Mouse (Mus musculus) kidney, postnatal 0 days (tissue): ENCODE measurements around the gene Mrgbp. TPM values are rescaled to one million over a fixed set of nuclear protein-coding genes. Genes with fewer than 3 reads are reported as not detected.

Source experiments
- ATAC-seq: fragments of 200-750 bp; cut with Nextera tagmentation; replicated peaks from 2 replicates; pipeline ENCODE4 v1.8.0; 2017; ENCODE audit warnings: low read depth, moderate number of reproducible peaks, moderate TSS enrichment, moderate library complexity; ENCODE audit not compliant: low FRiP score
- DNase-seq: peaks from one replicate; pipeline ENCODE4 v3.0.0-alpha.2; 2016; ENCODE audit warnings: low spot score
- H3K27ac ChIP-seq: fragments of 300-500 bp; sonication (generic); 2 replicates; pipeline ENCODE4 v1.5.1; 2014; ENCODE audit warnings: mild to moderate bottlenecking
- H3K27me3 ChIP-seq: fragments of 300-500 bp; sonication (generic); 2 replicates; pipeline ENCODE4 v1.6.1; 2014; ENCODE audit warnings: low read length, mixed read lengths; ENCODE audit not compliant: insufficient read depth
- H3K36me3 ChIP-seq: fragments of 300-500 bp; sonication (generic); 2 replicates; pipeline ENCODE4 v1.6.1; 2014; ENCODE audit warnings: low read length, mixed read lengths; ENCODE audit not compliant: insufficient read depth
- H3K4me1 ChIP-seq: fragments of 300-500 bp; sonication (generic); replicated peaks from 2 replicates; pipeline ENCODE4 v1.6.1; 2014; ENCODE audit warnings: antibody characterized with exemption, low read length, mixed read lengths; ENCODE audit not compliant: insufficient read depth
- H3K4me2 ChIP-seq: fragments of 300-500 bp; sonication (generic); 2 replicates; pipeline ENCODE4 v1.6.1; 2014; ENCODE audit warnings: mild to moderate bottlenecking, low read length, moderate library complexity, mixed read lengths
- H3K4me3 ChIP-seq: fragments of 300-500 bp; sonication (generic); replicated peaks from 2 replicates; pipeline ENCODE4 v1.5.1; 2014; ENCODE audit warnings: low read depth, low read length
- H3K9ac ChIP-seq: fragments of 300-500 bp; sonication (generic); 2 replicates; pipeline ENCODE4 v1.6.1; 2014; ENCODE audit warnings: low read depth, low read length
- H3K9me3 ChIP-seq: fragments of 300-500 bp; sonication (generic); replicated peaks from 2 replicates; pipeline ENCODE4 v1.6.1; 2016; ENCODE audit warnings: low read length, inconsistent platforms, mixed read lengths
- CTCF ChIP-seq: IDR thresholded peaks from 2 replicates; pipeline ENCODE4 v1.5.1; 2016; ENCODE audit warnings: antibody characterized with exemption, low read depth, mild to moderate bottlenecking, moderate library complexity
- WGBS: fragments of 180-500 bp; shearing (Covaris S2); extraction: QIAGEN DNeasy Blood & Tissue Kit; methylation state at CpG from one replicate; pipeline ENCODE4 v1.1.7; 2014; 5-methylcytosine and 5-hydroxymethylcytosine counted together
- polyA plus RNA-seq: library from polyadenylated mRNA; unstranded; fragments of >200 nt; fragmentation: Nextera tagmentation; extraction: Ambion mirVana; gene quantifications from 2 replicates; pipeline ENCODE4 v1.2.1, GENCODE M21; 2015

Gene Mrgbp
- polyA plus RNA-seq, 1 experiment from 2014 or later, result 34.1 TPM

DNA sequence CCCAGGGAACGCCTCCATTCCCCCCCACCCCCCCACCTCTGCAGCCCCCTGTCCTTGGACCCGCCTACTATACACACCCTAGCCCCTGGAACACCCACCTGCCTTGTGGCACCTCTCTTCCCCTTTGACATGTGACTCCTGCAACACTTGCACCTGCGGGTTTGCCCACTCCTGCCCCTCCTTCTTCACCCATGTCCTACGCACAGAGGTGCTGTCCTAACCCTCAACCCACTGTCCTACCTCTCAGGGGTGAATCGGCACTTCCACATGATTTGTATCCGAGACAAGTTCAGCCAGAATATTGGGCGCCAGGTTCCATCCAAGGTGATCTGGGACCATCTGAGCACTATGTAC is 2.0 kb downstream of the Mrgbp start:
- 0 out of 2 replicates have a peak, but pooled peaks cover 9% of the 10 kb centered on the region for H3K4me1 ChIP-seq
- H3K9ac ChIP-seq, result peak overlapping the region; percentile 93
- no peaks in the 10 kb centered on the region for H3K9me3 ChIP-seq
- H3K4me2 ChIP-seq, result peak overlapping the region; percentile 97
- no peak for TF ChIP-seq CTCF
- H3K27me3 ChIP-seq, result no peaks in the 10 kb centered on the region
- WGBS, result 14% methylated on average over 7 of the region's 7 CpGs
- 0 out of 2 replicates have a peak, but pooled peaks cover 10% of the 10 kb centered on the region for H3K36me3 ChIP-seq
- H3K27ac ChIP-seq, result no peak overlapping the region
- peak overlapping the region; percentile 87 for H3K4me3 ChIP-seq
- ATAC-seq (no peak; the same call in 1 of the 2 replicates), DNase-seq (no peak)

GRCm38 (mm10) chr2:180588736-180589122 is 7.6 kb downstream of the Mrgbp start:
- Histone ChIP-seq H3K4me2 (peak overlapping the region; percentile 68), H3K27ac (peak overlapping the region; percentile 89), H3K4me3 (peak overlapping the region; percentile 68), H3K27me3 (no peaks in the 10 kb centered on the region), H3K9me3 (no peaks in the 10 kb centered on the region), H3K9ac (peak overlapping the region; percentile 81), H3K4me1 (0 out of 2 replicates have a peak, but pooled peaks cover 8% of the 10 kb centered on the region), H3K36me3 (peaks cover 33% of the 10 kb centered on the region)
- peak; percentile 19; the same call in 1 of the 2 replicates for TF ChIP-seq CTCF
- 54% methylated on average over 6 of the region's 6 CpGs for WGBS
- no peak for DNase-seq
- no peak; the same call in 1 of the 2 replicates for ATAC-seq

GRCm38 (mm10) chr2:180589123-180589831 is 8.2 kb downstream of the Mrgbp start, which contains the start of gene Ogfr:
TSS of gene Ogfr (plus strand) at chr2:180589245.
- Histone ChIP-seq H3K4me2 (peak within 1 kb of the TSS; percentile 68), H3K4me1 (0 out of 2 replicates have a peak, but pooled peaks cover 5% of the 10 kb centered on the region), H3K36me3 (peaks cover 38% of the 10 kb centered on the region), H3K4me3 (peak within 1 kb of the TSS; percentile 68), H3K27ac (peak within 1 kb of the TSS; percentile 89), H3K9ac (peak within 1 kb of the TSS; percentile 81), H3K27me3 (no peaks in the 10 kb centered on the region), H3K9me3 (no peaks in the 10 kb centered on the region)
- peak; percentile 90 for ATAC-seq
- peak; percentile 93 for DNase-seq
- under 1% methylated on average over 66 of the region's 67 CpGs for WGBS
- TF ChIP-seq CTCF, result peak; percentile 49

DNA sequence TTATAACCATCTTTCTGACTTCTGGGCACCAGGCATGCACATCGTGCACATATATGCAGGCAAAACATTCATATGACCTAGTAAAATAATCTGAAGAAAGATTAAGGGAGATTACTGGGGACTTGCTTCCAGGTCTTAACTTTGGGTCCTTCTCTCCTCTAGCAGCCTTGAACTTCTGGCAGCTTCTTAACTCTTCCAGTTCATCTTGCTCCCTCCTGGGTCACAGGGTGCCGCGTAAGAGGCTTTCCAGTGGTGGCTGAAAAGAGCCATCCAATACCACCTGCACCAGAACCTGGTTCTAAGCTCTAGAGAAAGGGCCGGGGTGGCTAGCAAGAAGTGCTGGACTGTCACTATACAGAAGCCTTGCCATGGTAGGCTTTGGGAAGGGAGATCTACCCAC is 16.4 kb downstream of the Mrgbp start, which contains the start of gene Col9a3:
Gene Col9a3, plus strand, starts transcription at position 301 of the 400 bp plus-strand sequence.
- H3K27me3 ChIP-seq, result no peaks in the 10 kb centered on the region
- ATAC-seq (no peak), DNase-seq (no peak)
- H3K9ac ChIP-seq, result peak within 1 kb of the TSS; percentile 28; the same call in 1 of the 2 replicates
- peaks cover 25% of the 10 kb centered on the region for H3K36me3 ChIP-seq
- H3K9me3 ChIP-seq, result no peaks in the 10 kb centered on the region
- no peak within 1 kb of the TSS for H3K27ac ChIP-seq
- H3K4me3 ChIP-seq, result 0 out of 2 replicates have a peak within 1 kb of the TSS, but pooled peaks have one; percentile 4
- peak within 1 kb of the TSS; percentile 43 for H3K4me2 ChIP-seq
- no peak for TF ChIP-seq CTCF
- WGBS, result 44% methylated on average over 4 of the region's 4 CpGs
- H3K4me1 ChIP-seq, result no peaks in the 10 kb centered on the region

DNA sequence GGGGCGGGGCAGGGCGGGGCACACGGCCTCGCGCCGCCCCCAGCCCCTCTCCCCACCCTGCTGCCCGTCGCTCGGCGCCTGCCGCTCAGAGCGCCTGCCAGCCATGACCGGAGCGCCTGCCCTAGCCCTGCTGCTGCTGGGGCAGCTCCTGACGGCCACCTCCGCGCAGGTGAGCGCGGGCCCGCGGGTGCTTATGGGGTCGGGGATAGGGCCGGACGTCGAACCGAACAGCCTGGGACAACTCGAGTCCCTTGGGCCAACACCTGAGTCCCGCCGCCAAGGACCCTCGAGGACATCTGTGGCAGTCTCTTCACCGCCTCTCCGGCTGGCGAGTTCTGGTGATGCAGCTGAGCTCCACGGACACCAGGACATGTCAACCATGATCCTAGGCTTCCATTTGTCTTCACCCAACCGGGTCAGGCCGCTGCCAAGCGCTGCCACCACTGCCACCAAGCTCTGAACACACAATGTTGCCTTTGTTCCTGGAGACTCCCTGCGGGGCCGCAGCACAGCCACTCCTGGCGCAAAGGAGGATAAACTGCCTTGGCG is 17.1 kb downstream of the Mrgbp start:
- DNase-seq (no peak), ATAC-seq (peak; percentile 55)
- H3K27ac ChIP-seq, result no peak overlapping the region
- 4% methylated on average over 40 of the region's 41 CpGs for WGBS
- peaks cover 18% of the 10 kb centered on the region for H3K36me3 ChIP-seq
- H3K4me2 ChIP-seq, result peak overlapping the region; percentile 43
- H3K9ac ChIP-seq, result peak overlapping the region; percentile 28; the same call in 1 of the 2 replicates
- TF ChIP-seq CTCF, result no peak
- no peaks in the 10 kb centered on the region for H3K4me1 ChIP-seq
- H3K4me3 ChIP-seq, result 0 out of 2 replicates have a peak overlapping the region, but pooled peaks have one; percentile 4
- no peaks in the 10 kb centered on the region for H3K9me3 ChIP-seq
- no peaks in the 10 kb centered on the region for H3K27me3 ChIP-seq

- Histone ChIP-seq H3K9me3 (no peaks in the 10 kb centered on the region), H3K4me2 (no peak overlapping the region), H3K27me3 (no peaks in the 10 kb centered on the region), H3K36me3 (0 out of 2 replicates have a peak, but pooled peaks cover under 1% of the 10 kb centered on the region), H3K9ac (no peak overlapping the region), H3K4me3 (no peak overlapping the region), H3K27ac (no peak overlapping the region), H3K4me1 (no peaks in the 10 kb centered on the region)
- ATAC-seq (no peak), DNase-seq (no peak)
- TF ChIP-seq CTCF, result no peak
- WGBS, result 29% methylated on average over 9 of the region's 9 CpGs
These were observed 19.5 kb downstream of the Mrgbp start for GRCm38 (mm10) chr2:180600569-180601021.
